Mouse (Mus musculus) forebrain, postnatal 0 days (tissue): Measurements from ENCODE around the gene Man2a2. TPM values are rescaled to one million over a fixed set of nuclear protein-coding genes. Genes with fewer than 3 reads are reported as not detected.

Experiments used
- ATAC-seq: fragments of 200-750 bp; cut with Nextera tagmentation; 2 replicates; pipeline ENCODE4 v1.8.0; 2017; ENCODE audit warnings: mild to moderate bottlenecking, moderate library complexity
- DNase-seq: peaks from one replicate; pipeline ENCODE4 v3.0.0-alpha.2; 2015
- H3K27ac ChIP-seq: fragments of 300-500 bp; sonication (generic); 2 replicates; pipeline ENCODE4 v1.5.1; 2014; ENCODE audit warnings: low read depth, mild to moderate bottlenecking, antibody characterized with exemption, low read length, moderate library complexity, mixed read lengths
- H3K27me3 ChIP-seq: fragments of 300-500 bp; sonication (generic); 2 replicates; pipeline ENCODE4 v1.6.1; 2014; ENCODE audit warnings: mild to moderate bottlenecking, low read length, mixed read lengths; ENCODE audit not compliant: insufficient read depth
- H3K36me3 ChIP-seq: fragments of 300-500 bp; sonication (generic); 2 replicates; pipeline ENCODE4 v1.6.1; 2014; ENCODE audit warnings: mild to moderate bottlenecking, moderate library complexity; ENCODE audit not compliant: insufficient read depth
- H3K4me1 ChIP-seq: fragments of 300-500 bp; sonication (generic); 2 replicates; pipeline ENCODE4 v1.6.1; 2014; ENCODE audit warnings: antibody characterized with exemption; ENCODE audit not compliant: insufficient read depth
- H3K4me2 ChIP-seq: fragments of 300-500 bp; sonication (generic); 2 replicates; pipeline ENCODE4 v1.6.1; 2014; ENCODE audit warnings: low read depth, mild to moderate bottlenecking, moderate library complexity
- H3K4me3 ChIP-seq: fragments of 300-500 bp; sonication (generic); 2 replicates; pipeline ENCODE4 v1.5.1; 2014; ENCODE audit warnings: low read depth, low read length, mixed read lengths
- H3K9ac ChIP-seq: fragments of 300-500 bp; sonication (generic); 2 replicates; pipeline ENCODE4 v1.6.1; 2014; ENCODE audit warnings: mild to moderate bottlenecking
- H3K9me3 ChIP-seq: fragments of 300-500 bp; sonication (generic); 2 replicates; pipeline ENCODE4 v1.6.1; 2016; ENCODE audit warnings: low read length
- CTCF ChIP-seq: sonication (generic); IDR thresholded peaks from 2 replicates; pipeline ENCODE4 v1.5.1; 2016; ENCODE audit warnings: antibody characterized with exemption, control low read depth, low read depth
- WGBS: fragments of 180-500 bp; shearing (Covaris S2); extraction: QIAGEN DNeasy Blood & Tissue Kit; methylation state at CpG from one replicate; pipeline ENCODE4 v1.1.7; 2014; 5-methylcytosine and 5-hydroxymethylcytosine counted together
- polyA plus RNA-seq: library from polyadenylated mRNA; unstranded; fragments of >200 nt; fragmentation: Nextera tagmentation; extraction: Ambion mirVana; gene quantifications from 2 replicates; pipeline ENCODE4 v1.2.1, GENCODE M21; 2015
- total RNA-seq: library from RNA; depleted of rRNA; stranded (reverse); fragments of >200 nt; gene quantifications from 2 replicates; pipeline ENCODE4 v1.2.3, GENCODE M21; 2014

Gene Man2a2
- total and polyA plus RNA-seq, 2 experiments from 2014 or later, result 12.0 to 54.8 TPM

- DNase-seq (no peak), ATAC-seq (no peak)
- peaks cover 89% of the 10 kb centered on the region for H3K36me3 ChIP-seq
- no peak overlapping the region for H3K4me3 ChIP-seq
- H3K27ac ChIP-seq, result no peak overlapping the region
- TF ChIP-seq CTCF, result no peak
- H3K9ac ChIP-seq, result no peak overlapping the region
- H3K4me1 ChIP-seq, result no peaks in the 10 kb centered on the region
- H3K27me3 ChIP-seq, result no peaks in the 10 kb centered on the region
- H3K9me3 ChIP-seq, result no peaks in the 10 kb centered on the region
- no peak overlapping the region for H3K4me2 ChIP-seq
- 81% methylated on average over 3 of the region's 3 CpGs for WGBS
These were observed 10.7 kb downstream of the Man2a2 start for GRCm38 (mm10) chr7:80360435-80360834.

- DNase-seq (no peak), ATAC-seq (no peak)
- no peaks in the 10 kb centered on the region for H3K9me3 ChIP-seq
- no peak overlapping the region for H3K4me2 ChIP-seq
- 47% methylated on average over 4 of the region's 4 CpGs for WGBS
- H3K4me1 ChIP-seq, result no peaks in the 10 kb centered on the region
- H3K4me3 ChIP-seq, result no peak overlapping the region
- no peak overlapping the region for H3K9ac ChIP-seq
- no peak for TF ChIP-seq CTCF
- H3K36me3 ChIP-seq, result peaks cover 89% of the 10 kb centered on the region
- H3K27ac ChIP-seq, result no peak overlapping the region
- no peaks in the 10 kb centered on the region for H3K27me3 ChIP-seq
These were observed 13.1 kb downstream of the Man2a2 start for GRCm38 (mm10) chr7:80358039-80358438.

GRCm38 (mm10) chr7:80357156-80357555, 14.0 kb downstream of the Man2a2 start:
- no peak for TF ChIP-seq CTCF
- no peak overlapping the region for H3K9ac ChIP-seq
- H3K4me1 ChIP-seq, result no peaks in the 10 kb centered on the region
- H3K36me3 ChIP-seq, result peaks cover 89% of the 10 kb centered on the region
- ATAC-seq, result peak; percentile 83
- H3K4me2 ChIP-seq, result no peak overlapping the region
- no peak for DNase-seq
- no peaks in the 10 kb centered on the region for H3K9me3 ChIP-seq
- H3K27ac ChIP-seq, result no peak overlapping the region
- H3K27me3 ChIP-seq, result no peaks in the 10 kb centered on the region
- H3K4me3 ChIP-seq, result no peak overlapping the region
- WGBS, result 17% methylated on average over 8 of the region's 8 CpGs

GRCm38 (mm10) chr7:80356351-80356750, 14.8 kb downstream of the Man2a2 start:
- Histone ChIP-seq H3K4me1 (no peaks in the 10 kb centered on the region), H3K4me2 (no peak overlapping the region), H3K4me3 (no peak overlapping the region), H3K27me3 (no peaks in the 10 kb centered on the region), H3K9ac (no peak overlapping the region), H3K36me3 (peaks cover 88% of the 10 kb centered on the region), H3K9me3 (no peaks in the 10 kb centered on the region), H3K27ac (no peak overlapping the region)
- TF ChIP-seq CTCF, result no peak
- DNase-seq, result no peak
- WGBS, result 86% methylated on average over 13 of the region's 13 CpGs
- ATAC-seq, result no peak

- peaks cover 71% of the 10 kb centered on the region for H3K36me3 ChIP-seq
These were observed 18.3 kb downstream of the Man2a2 start for GRCm38 (mm10) chr7:80352920-80353319.

GRCm38 (mm10) chr7:80350808-80351207, 20.4 kb downstream of the Man2a2 start:
- Histone ChIP-seq H3K36me3 (peaks cover 50% of the 10 kb centered on the region), H3K9me3 (no peaks in the 10 kb centered on the region), H3K4me1 (no peaks in the 10 kb centered on the region), H3K4me2 (no peak overlapping the region), H3K27ac (no peak overlapping the region), H3K4me3 (no peak overlapping the region), H3K27me3 (no peaks in the 10 kb centered on the region), H3K9ac (no peak overlapping the region)
- no peak for TF ChIP-seq CTCF
- DNase-seq (no peak), ATAC-seq (no peak)
- WGBS, result 77% methylated on average over 2 of the region's 2 CpGs

More at GRCm38 (mm10) chr7:80352920-80353319, 18.3 kb downstream of the Man2a2 start:
- Histone ChIP-seq H3K4me3 (no peak overlapping the region), H3K9me3 (no peaks in the 10 kb centered on the region), H3K4me2 (no peak overlapping the region), H3K27me3 (no peaks in the 10 kb centered on the region), H3K9ac (no peak overlapping the region), H3K4me1 (no peaks in the 10 kb centered on the region), H3K27ac (no peak overlapping the region)
- DNase-seq, result no peak
- 93% methylated on average over 8 of the region's 8 CpGs for WGBS
- ATAC-seq, result no peak
- no peak for TF ChIP-seq CTCF

- no peak overlapping the region for H3K27ac ChIP-seq
- WGBS, result 69% methylated on average over 13 of the region's 13 CpGs
- no peak for ATAC-seq
These were observed 23.2 kb downstream of the Man2a2 start for GRCm38 (mm10) chr7:80347670-80348586.

More at GRCm38 (mm10) chr7:80347670-80348586, 23.2 kb downstream of the Man2a2 start:
- no peak for TF ChIP-seq CTCF
- Histone ChIP-seq H3K4me2 (no peak overlapping the region), H3K9ac (no peak overlapping the region), H3K36me3 (peaks cover 31% of the 10 kb centered on the region), H3K27me3 (no peaks in the 10 kb centered on the region), H3K4me1 (no peaks in the 10 kb centered on the region), H3K9me3 (no peaks in the 10 kb centered on the region), H3K4me3 (no peak overlapping the region)
- DNase-seq, result no peak
